Mouse (Mus musculus): ENCODE measurements around the gene Scgb1b19.
"Not testable (repeated sequence)": the region's sequence is repeated elsewhere in the genome, so short reads cannot be mapped to it uniquely, and the experiment has no call there.

Scgb1b19 gene

DNA sequence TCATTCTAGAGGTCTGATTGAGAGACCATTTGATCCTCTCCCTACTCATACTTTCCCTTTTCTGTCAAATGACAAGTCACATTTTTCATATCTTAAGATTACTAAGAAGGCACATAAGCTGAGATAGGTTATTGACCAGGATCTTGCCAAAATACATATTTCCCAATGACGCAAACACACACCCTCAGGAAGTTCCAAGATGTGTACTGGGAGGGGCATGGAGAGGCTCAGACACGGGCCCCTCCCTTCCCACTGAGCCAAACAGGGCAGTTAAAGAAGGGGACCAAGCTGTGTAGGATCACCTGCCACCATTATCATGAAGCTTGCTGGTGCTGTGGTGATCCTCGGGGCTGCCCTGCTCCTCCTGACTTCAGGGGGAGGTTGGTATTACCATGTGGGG lies at the start of gene Scgb1b19:
Scgb1b19 (plus strand) TSS at position 301 of the 400 bp plus-strand sequence.
- DNase-seq (ENCODE audit: low spot score in 2 of 2): not testable (repeated sequence)

DNA sequence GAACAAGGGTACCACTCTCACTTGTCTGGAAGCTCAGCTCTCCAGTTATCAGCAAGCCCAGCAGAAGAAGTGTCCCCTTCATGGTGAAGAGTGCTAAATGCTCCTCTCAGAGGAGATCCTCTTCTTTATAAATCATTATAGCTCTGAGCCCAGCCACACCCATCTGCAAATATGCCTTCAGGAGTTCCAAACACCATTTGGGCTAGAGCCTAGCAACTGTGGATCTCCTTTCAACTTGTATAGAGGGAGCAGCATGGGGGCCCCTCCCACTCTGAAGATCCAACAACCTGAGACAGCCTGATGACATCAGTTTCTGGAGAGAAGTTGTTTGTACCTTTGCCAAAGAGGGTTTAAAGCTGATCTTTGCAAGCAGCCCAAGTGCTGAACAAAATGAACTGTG lies 6.9 kb upstream of the Scgb1b19 start, which contains the start of gene Scgb2b19:
Scgb2b19 (minus strand) TSS at position 101 of the 400 bp plus-strand sequence.
- DNase-seq (ENCODE audit: low spot score in 2 of 2): not testable (repeated sequence)
